Mouse (Mus musculus): Measurements from ENCODE around the gene Dpm3. TPM values are rescaled to one million over a fixed set of nuclear protein-coding genes. Genes with fewer than 3 reads are reported as not detected.

Dpm3 gene
- polyA plus RNA-seq, 1 experiment from 2014 or later, result 82.9 TPM

GRCm38 (mm10) chr3:89218271-89218670, 40.9 kb upstream of the Dpm3 start:
- Histone ChIP-seq H3K9me3 (ENCODE audit: control insufficient read depth, low read length) (no peaks in the 10 kb centered on the region), H3K27me3 (ENCODE audit: control insufficient read depth, insufficient read depth, low read length) (no peaks in the 10 kb centered on the region), H3K36me3 (ENCODE audit: control insufficient read depth, insufficient read depth, low read length) (no peaks in the 10 kb centered on the region; the same call in 1 of the 2 replicates), H3K4me2 (replicated peaks; ENCODE audit: low read depth, low read length) (no peak overlapping the region), H3K27ac (ENCODE audit: low read depth, low read length) (no peak overlapping the region), H3K9ac (ENCODE audit: low read depth, low read length) (no peak overlapping the region), H3K4me1 (replicated peaks; ENCODE audit: control insufficient read depth, insufficient read depth, low read length) (peaks cover 3% of the 10 kb centered on the region; the same call in 1 of the 2 replicates), H3K4me3 (ENCODE audit: low read depth, low read length) (no peak overlapping the region)
- 100% methylated on average over 1 of the region's 1 CpGs for WGBS
- DNase-seq (ENCODE audit: low spot score) (no peak), ATAC-seq (ENCODE audit: low FRiP score) (no peak)

- H3K4me3 ChIP-seq (ENCODE audit: low read depth, low read length), result no peak overlapping the region
- H3K27ac ChIP-seq (ENCODE audit: low read depth, low read length), result 0 out of 2 replicates have a peak overlapping the region, but pooled peaks have one; percentile 1
- H3K27me3 ChIP-seq (ENCODE audit: control insufficient read depth, insufficient read depth, low read length), result no peaks in the 10 kb centered on the region
- WGBS, result 37% methylated on average over 8 of the region's 8 CpGs
- H3K9me3 ChIP-seq (ENCODE audit: control insufficient read depth, low read length), result no peaks in the 10 kb centered on the region
- no peak overlapping the region for H3K4me2 ChIP-seq (replicated peaks; ENCODE audit: low read depth, low read length)
- no peak overlapping the region for H3K9ac ChIP-seq (ENCODE audit: low read depth, low read length)
- ATAC-seq (ENCODE audit: low FRiP score) (no peak), DNase-seq (ENCODE audit: low spot score) (no peak)
- H3K36me3 ChIP-seq (ENCODE audit: control insufficient read depth, insufficient read depth, low read length), result peaks cover 4% of the 10 kb centered on the region; the same call in 1 of the 2 replicates
- H3K4me1 ChIP-seq (replicated peaks; ENCODE audit: control insufficient read depth, insufficient read depth, low read length), result peaks cover 13% of the 10 kb centered on the region
These were observed 39.6 kb upstream of the Dpm3 start for GRCm38 (mm10) chr3:89219546-89219945.

GRCm38 (mm10) chr3:89221167-89221566, 38.0 kb upstream of the Dpm3 start:
- Histone ChIP-seq H3K36me3 (ENCODE audit: control insufficient read depth, insufficient read depth, low read length) (peaks cover 4% of the 10 kb centered on the region; the same call in 1 of the 2 replicates), H3K27ac (ENCODE audit: low read depth, low read length) (no peak overlapping the region)
- WGBS, result 69% methylated on average over 5 of the region's 5 CpGs

GRCm38 (mm10) chr3:89224796-89225195, 34.4 kb upstream of the Dpm3 start:
- Histone ChIP-seq H3K27me3 (ENCODE audit: control insufficient read depth, insufficient read depth, low read length) (0 out of 2 replicates have a peak, but pooled peaks cover 2% of the 10 kb centered on the region), H3K4me2 (replicated peaks; ENCODE audit: low read depth, low read length) (peak overlapping the region; percentile 84), H3K9ac (ENCODE audit: low read depth, low read length) (peak overlapping the region; percentile 83), H3K4me1 (replicated peaks; ENCODE audit: control insufficient read depth, insufficient read depth, low read length) (peaks cover 18% of the 10 kb centered on the region), H3K36me3 (ENCODE audit: control insufficient read depth, insufficient read depth, low read length) (peaks cover 4% of the 10 kb centered on the region; the same call in 1 of the 2 replicates), H3K4me3 (ENCODE audit: low read depth, low read length) (peak overlapping the region; percentile 84), H3K9me3 (ENCODE audit: control insufficient read depth, low read length) (no peaks in the 10 kb centered on the region), H3K27ac (ENCODE audit: low read depth, low read length) (peak overlapping the region; percentile 84)
- ATAC-seq (ENCODE audit: low FRiP score) (no peak), DNase-seq (ENCODE audit: low spot score) (peak; percentile 34)
- WGBS, result 46% methylated on average over 11 of the region's 11 CpGs

More at GRCm38 (mm10) chr3:89221167-89221566, 38.0 kb upstream of the Dpm3 start:
- Histone ChIP-seq H3K27me3 (ENCODE audit: control insufficient read depth, insufficient read depth, low read length) (0 out of 2 replicates have a peak, but pooled peaks cover 2% of the 10 kb centered on the region), H3K9ac (ENCODE audit: low read depth, low read length) (no peak overlapping the region), H3K4me2 (replicated peaks; ENCODE audit: low read depth, low read length) (no peak overlapping the region), H3K4me3 (ENCODE audit: low read depth, low read length) (no peak overlapping the region), H3K9me3 (ENCODE audit: control insufficient read depth, low read length) (no peaks in the 10 kb centered on the region), H3K4me1 (replicated peaks; ENCODE audit: control insufficient read depth, insufficient read depth, low read length) (peaks cover 15% of the 10 kb centered on the region)
- ATAC-seq (ENCODE audit: low FRiP score) (no peak), DNase-seq (ENCODE audit: low spot score) (no peak)

GRCm38 (mm10) chr3:89225321-89225815, 33.8 kb upstream of the Dpm3 start:
- ATAC-seq (ENCODE audit: low FRiP score), result no peak
- Histone ChIP-seq H3K27me3 (ENCODE audit: control insufficient read depth, insufficient read depth, low read length) (0 out of 2 replicates have a peak, but pooled peaks cover 2% of the 10 kb centered on the region), H3K27ac (ENCODE audit: low read depth, low read length) (peak overlapping the region; percentile 84), H3K9ac (ENCODE audit: low read depth, low read length) (peak overlapping the region; percentile 83), H3K4me3 (ENCODE audit: low read depth, low read length) (peak overlapping the region; percentile 84), H3K9me3 (ENCODE audit: control insufficient read depth, low read length) (no peaks in the 10 kb centered on the region), H3K4me2 (replicated peaks; ENCODE audit: low read depth, low read length) (peak overlapping the region; percentile 84), H3K36me3 (ENCODE audit: control insufficient read depth, insufficient read depth, low read length) (peaks cover 4% of the 10 kb centered on the region; the same call in 1 of the 2 replicates), H3K4me1 (replicated peaks; ENCODE audit: control insufficient read depth, insufficient read depth, low read length) (peaks cover 18% of the 10 kb centered on the region)
- DNase-seq (ENCODE audit: low spot score), result no peak
- WGBS, result 18% methylated on average over 12 of the region's 12 CpGs

GRCm38 (mm10) chr3:89225918-89226317, 33.2 kb upstream of the Dpm3 start:
- Histone ChIP-seq H3K27ac (ENCODE audit: low read depth, low read length) (peak overlapping the region; percentile 84), H3K36me3 (ENCODE audit: control insufficient read depth, insufficient read depth, low read length) (peaks cover 4% of the 10 kb centered on the region; the same call in 1 of the 2 replicates), H3K4me2 (replicated peaks; ENCODE audit: low read depth, low read length) (peak overlapping the region; percentile 84), H3K4me1 (replicated peaks; ENCODE audit: control insufficient read depth, insufficient read depth, low read length) (peaks cover 18% of the 10 kb centered on the region), H3K9me3 (ENCODE audit: control insufficient read depth, low read length) (no peaks in the 10 kb centered on the region), H3K27me3 (ENCODE audit: control insufficient read depth, insufficient read depth, low read length) (0 out of 2 replicates have a peak, but pooled peaks cover 2% of the 10 kb centered on the region), H3K9ac (ENCODE audit: low read depth, low read length) (peak overlapping the region; percentile 83), H3K4me3 (ENCODE audit: low read depth, low read length) (peak overlapping the region; percentile 84)
- ATAC-seq (ENCODE audit: low FRiP score), result peak; percentile 77
- peak; percentile 91 for DNase-seq (ENCODE audit: low spot score)
- WGBS, result 27% methylated on average over 4 of the region's 4 CpGs

- Histone ChIP-seq H3K4me2 (replicated peaks; ENCODE audit: low read depth, low read length) (peak overlapping the region; percentile 84), H3K36me3 (ENCODE audit: control insufficient read depth, insufficient read depth, low read length) (peaks cover 4% of the 10 kb centered on the region; the same call in 1 of the 2 replicates), H3K27ac (ENCODE audit: low read depth, low read length) (peak overlapping the region; percentile 84), H3K27me3 (ENCODE audit: control insufficient read depth, insufficient read depth, low read length) (0 out of 2 replicates have a peak, but pooled peaks cover 2% of the 10 kb centered on the region), H3K9me3 (ENCODE audit: control insufficient read depth, low read length) (no peaks in the 10 kb centered on the region), H3K9ac (ENCODE audit: low read depth, low read length) (peak overlapping the region; percentile 83), H3K4me1 (replicated peaks; ENCODE audit: control insufficient read depth, insufficient read depth, low read length) (peaks cover 18% of the 10 kb centered on the region), H3K4me3 (ENCODE audit: low read depth, low read length) (peak overlapping the region; percentile 84)
- 9% methylated on average over 11 of the region's 11 CpGs for WGBS
- ATAC-seq (ENCODE audit: low FRiP score) (no peak; the same call in 1 of the 2 replicates), DNase-seq (ENCODE audit: low spot score) (no peak)
These were observed 32.8 kb upstream of the Dpm3 start for GRCm38 (mm10) chr3:89226361-89226760.

GRCm38 (mm10) chr3:89226900-89227299, 32.3 kb upstream of the Dpm3 start, which contains the start of gene Mtx1:
Gene Mtx1, minus strand, starts transcription at chr3:89227088.
- peaks cover 4% of the 10 kb centered on the region; the same call in 1 of the 2 replicates for H3K36me3 ChIP-seq (ENCODE audit: control insufficient read depth, insufficient read depth, low read length)
- ATAC-seq (ENCODE audit: low FRiP score), result no peak; the same call in 1 of the 2 replicates

More at GRCm38 (mm10) chr3:89226900-89227299, 32.3 kb upstream of the Dpm3 start, which contains the start of gene Mtx1:
- Histone ChIP-seq H3K4me3 (ENCODE audit: low read depth, low read length) (peak within 1 kb of the TSS; percentile 84), H3K27me3 (ENCODE audit: control insufficient read depth, insufficient read depth, low read length) (0 out of 2 replicates have a peak, but pooled peaks cover 2% of the 10 kb centered on the region), H3K9ac (ENCODE audit: low read depth, low read length) (peak within 1 kb of the TSS; percentile 83), H3K4me2 (replicated peaks; ENCODE audit: low read depth, low read length) (peak within 1 kb of the TSS; percentile 84), H3K4me1 (replicated peaks; ENCODE audit: control insufficient read depth, insufficient read depth, low read length) (peaks cover 18% of the 10 kb centered on the region), H3K27ac (ENCODE audit: low read depth, low read length) (peak within 1 kb of the TSS; percentile 84), H3K9me3 (ENCODE audit: control insufficient read depth, low read length) (no peaks in the 10 kb centered on the region)
- no peak for DNase-seq (ENCODE audit: low spot score)
- 2% methylated on average over 21 of the region's 21 CpGs for WGBS
